Mouse (Mus musculus) small intestine, adult 2 months (tissue): ENCODE results near the gene Prg4.

Source experiments
- CTCF ChIP-seq: fragments of 200-500 bp; IDR thresholded peaks from 2 replicates; pipeline ENCODE4 v1.5.1; 2012; ENCODE audit warnings: low read depth, mild to moderate bottlenecking, control low read depth, inconsistent platforms, low read length, moderate library complexity, mixed read lengths; ENCODE audit not compliant: insufficient replicate concordance, insufficient read length; ENCODE audit errors: extremely low read depth
- POLR2A ChIP-seq: fragments of 200-500 bp; IDR thresholded peaks from 2 replicates; pipeline ENCODE4 v1.6.1; 2012; ENCODE audit warnings: low read depth, mild to moderate bottlenecking, control low read depth, inconsistent platforms, low read length, moderate library complexity

DNA sequence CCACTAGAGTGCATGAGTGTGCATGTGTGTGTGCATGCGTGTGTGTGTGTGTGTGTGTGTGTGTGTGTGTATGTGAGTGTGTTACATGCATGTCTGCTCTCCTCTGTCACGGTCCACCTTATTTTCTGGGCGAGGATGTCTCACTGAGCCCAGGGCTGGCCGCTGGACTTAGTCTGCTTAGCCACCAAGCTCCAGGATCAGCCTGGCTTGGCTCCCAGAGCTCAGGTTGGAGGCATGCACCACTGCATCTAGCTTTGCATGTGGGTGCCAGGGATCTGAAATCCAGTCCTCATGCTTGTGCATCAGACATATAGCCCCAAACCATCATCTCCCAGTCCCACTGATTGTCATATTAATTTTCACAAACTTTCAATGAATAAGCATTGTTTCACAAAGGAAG lies 2.3 kb downstream of the Prg4 start:
- TF ChIP-seq POLR2A (no peak), CTCF (no peak)
